Mouse (Mus musculus): Measurements from ENCODE around the gene Aox1. TPM values are rescaled to one million over a fixed set of nuclear protein-coding genes. Genes with fewer than 3 reads are reported as not detected.

The Aox1 gene
- total and polyA plus RNA-seq, 3 experiments: 0.04 to 0.24 TPM; not detected in 1

DNA sequence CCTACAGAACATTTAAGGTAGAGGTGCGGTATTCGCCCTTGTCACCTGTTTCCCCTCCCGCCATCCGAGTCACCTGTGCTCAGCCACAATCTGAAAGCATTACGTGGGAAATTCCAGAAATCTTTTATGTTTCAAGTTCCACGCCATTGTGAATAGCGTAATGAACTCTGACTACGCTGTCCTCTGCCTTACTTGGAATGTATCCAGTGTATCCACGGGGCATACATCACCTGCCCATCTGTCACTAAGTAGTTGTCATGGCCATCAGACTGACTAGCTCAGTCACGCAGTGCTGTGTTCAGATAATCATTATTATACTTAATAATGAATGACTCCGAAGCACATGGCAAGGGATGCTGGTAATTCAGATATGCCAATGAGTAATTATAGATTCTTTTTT, 25.9 kb downstream of the Aox1 start:
- Histone ChIP-seq H3K4me3 (ENCODE audit: control insufficient read depth in 1 of 2, insufficient read depth in 1 of 2, low read depth in 2 of 2, low read length in 2 of 2) (no peak overlapping the region), H3K36me3 (ENCODE audit: control insufficient read depth in 1 of 2, insufficient read depth in 2 of 2, low read length in 2 of 2) (no peaks in the 10 kb centered on the region), H3K9me3 (replicated peaks; ENCODE audit: insufficient read depth, low read length) (no peaks in the 10 kb centered on the region), H3K27ac (ENCODE audit: control insufficient read depth, low read depth, low read length) (no peak overlapping the region), H3K79me2 (ENCODE audit: control insufficient read depth, insufficient read depth, low read length, poor library complexity) (no peaks in the 10 kb centered on the region), H3K4me1 (ENCODE audit: control insufficient read depth in 1 of 2, insufficient read depth in 2 of 2, low read length in 2 of 2) (no peaks in the 10 kb centered on the region), H3K9ac (ENCODE audit: control insufficient read depth, low read depth, low read length, poor library complexity, severe bottlenecking) (no peak overlapping the region), H3K27me3 (ENCODE audit: control insufficient read depth in 1 of 2, insufficient read depth in 2 of 2, low read length in 2 of 2) (no peaks in the 10 kb centered on the region)
- TF ChIP-seq POLR2A (IDR thresholded peaks at IDR 0.05; ENCODE audit: control insufficient read depth in 1 of 2, insufficient read depth in 1 of 2, low read depth in 1 of 2, low read length in 2 of 2, poor library complexity in 1 of 2) (no peak), USF2 (IDR thresholded peaks at IDR 0.05; ENCODE audit: borderline replicate concordance in 1 of 2, insufficient read depth in 1 of 2, low read depth in 1 of 2, low read length in 2 of 2) (no peak), MEF2A (IDR thresholded peaks at IDR 0.05; ENCODE audit: extremely low read depth, insufficient replicate concordance, low read depth, low read length, poor library complexity, severe bottlenecking) (no peak), GATA1 (IDR thresholded peaks at IDR 0.05; ENCODE audit: low read depth, low read length) (no peak), POLR2AphosphoS2 (IDR thresholded peaks at IDR 0.05; ENCODE audit: low read length) (no peak), SMC3 (IDR thresholded peaks at IDR 0.05; ENCODE audit: low read depth, low read length) (no peak), TAL1 (IDR thresholded peaks at IDR 0.05; ENCODE audit: low read length) (no peak), CTCF (IDR thresholded peaks at IDR 0.05 in 2 of 3, conservative IDR thresholded peaks at IDR 0.05 in 1 of 3; ENCODE audit: control insufficient read depth in 1 of 3, insufficient read depth in 1 of 3, low read depth in 2 of 3, low read length in 3 of 3, poor library complexity in 1 of 3, severe bottlenecking in 1 of 3) (no peak), MYC (IDR thresholded peaks at IDR 0.05; ENCODE audit: low read depth, low read length) (no peak), EP300 (IDR thresholded peaks at IDR 0.05; ENCODE audit: low read depth in 1 of 2, low read length in 2 of 2) (no peak)
- no peak for DNase-seq (ENCODE audit: low read depth, low spot score)

DNA sequence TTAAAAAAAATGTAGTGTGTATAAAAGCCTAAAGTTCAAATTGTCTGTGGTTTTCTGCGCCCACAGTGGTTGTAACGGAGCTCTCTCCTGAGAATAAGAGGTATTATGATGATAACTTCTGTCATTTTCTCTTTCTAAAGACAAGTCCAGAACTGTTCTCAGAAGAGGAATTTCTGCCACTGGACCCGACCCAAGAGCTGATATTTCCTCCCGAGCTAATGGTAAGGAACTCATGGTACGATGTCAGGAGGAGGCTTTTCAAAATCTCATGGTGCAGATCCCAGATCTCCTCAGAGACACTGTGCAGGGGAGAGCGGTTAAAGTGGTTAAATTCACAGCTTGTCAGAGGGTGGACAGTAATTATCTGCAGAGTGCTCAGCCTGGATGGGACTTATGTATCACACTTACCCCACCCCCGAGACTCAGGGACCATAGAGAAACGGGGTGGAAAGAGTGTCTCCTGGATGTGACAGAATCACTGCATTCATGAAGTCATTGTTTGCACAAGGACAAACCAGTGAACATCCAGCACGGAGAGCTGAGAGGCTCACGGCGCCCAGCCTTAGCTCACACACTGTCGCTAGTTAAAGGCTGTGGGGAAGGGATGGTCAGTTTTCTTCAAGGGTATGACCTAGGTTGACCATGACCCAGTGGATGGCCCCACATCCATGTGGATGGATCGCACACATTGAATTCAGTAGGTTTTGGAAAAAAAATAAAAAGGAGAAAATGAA, 26.5 kb downstream of the Aox1 start:
- H3K36me3 ChIP-seq (ENCODE audit: control insufficient read depth in 1 of 2, insufficient read depth in 2 of 2, low read length in 2 of 2): no peaks in the 10 kb centered on the region
- H3K9me3 ChIP-seq (replicated peaks; ENCODE audit: insufficient read depth, low read length): no peaks in the 10 kb centered on the region
- no peaks in the 10 kb centered on the region for H3K27me3 ChIP-seq (ENCODE audit: control insufficient read depth in 1 of 2, insufficient read depth in 2 of 2, low read length in 2 of 2)
- H3K27ac ChIP-seq (ENCODE audit: control insufficient read depth, low read depth, low read length): no peak overlapping the region
- no peak for DNase-seq (ENCODE audit: low read depth, low spot score)
- H3K79me2 ChIP-seq (ENCODE audit: control insufficient read depth, insufficient read depth, low read length, poor library complexity): no peaks in the 10 kb centered on the region
- no peaks in the 10 kb centered on the region for H3K4me1 ChIP-seq (ENCODE audit: control insufficient read depth in 1 of 2, insufficient read depth in 2 of 2, low read length in 2 of 2)
- no peak for TF ChIP-seq NRF1 (IDR thresholded peaks at IDR 0.05; ENCODE audit: insufficient read depth, low read depth, low read length, poor library complexity, severe bottlenecking)
- TF ChIP-seq JUND (IDR thresholded peaks at IDR 0.05; ENCODE audit: low read depth, low read length): no peak
- no peak for TF ChIP-seq MEF2A (IDR thresholded peaks at IDR 0.05; ENCODE audit: extremely low read depth, insufficient replicate concordance, low read depth, low read length, poor library complexity, severe bottlenecking)
- TF ChIP-seq SIN3A (IDR thresholded peaks at IDR 0.05; ENCODE audit: low read length): no peak
- TF ChIP-seq RAD21 (IDR thresholded peaks at IDR 0.05; ENCODE audit: low read depth, low read length): no peak
- no peak for TF ChIP-seq ZNF384 (IDR thresholded peaks at IDR 0.05; ENCODE audit: low read depth, low read length)
- no peak for TF ChIP-seq HCFC1 (IDR thresholded peaks at IDR 0.05; ENCODE audit: low read depth, low read length)
- TF ChIP-seq ELF1 (IDR thresholded peaks at IDR 0.05; ENCODE audit: low read depth, low read length): no peak
- no peak for TF ChIP-seq BHLHE40 (IDR thresholded peaks at IDR 0.05; ENCODE audit: borderline replicate concordance, low read depth, low read length)
- TF ChIP-seq KAT2A (conservative IDR thresholded peaks at IDR 0.05; ENCODE audit: low read depth, low read length): no peak
- no peak for TF ChIP-seq EP300 (IDR thresholded peaks at IDR 0.05; ENCODE audit: low read depth in 1 of 2, low read length in 2 of 2)
- no peak for TF ChIP-seq E2F4 (IDR thresholded peaks at IDR 0.05; ENCODE audit: borderline replicate concordance, low read depth, low read length)
- no peak for TF ChIP-seq SMC3 (IDR thresholded peaks at IDR 0.05; ENCODE audit: low read depth, low read length)
- TF ChIP-seq TAL1 (IDR thresholded peaks at IDR 0.05; ENCODE audit: low read length): no peak
- TF ChIP-seq ZMIZ1 (IDR thresholded peaks at IDR 0.05; ENCODE audit: low read depth, low read length): no peak
- no peak for TF ChIP-seq TCF12 (IDR thresholded peaks at IDR 0.05; ENCODE audit: low read depth, low read length)
- no peak for TF ChIP-seq MAFK (IDR thresholded peaks at IDR 0.05; ENCODE audit: borderline replicate concordance, low read depth, low read length)
- no peak overlapping the region for H3K9ac ChIP-seq (ENCODE audit: control insufficient read depth, low read depth, low read length, poor library complexity, severe bottlenecking)
- H3K4me3 ChIP-seq (ENCODE audit: control insufficient read depth in 1 of 2, insufficient read depth in 1 of 2, low read depth in 2 of 2, low read length in 2 of 2): no peak overlapping the region
